Mouse (Mus musculus) right cerebral cortex, postnatal 36 days (tissue): ENCODE results near the gene Treml1.

Experiments used
- DNase-seq, 2 experiments: peaks; one replicate each; pipeline ENCODE4 v3.0.0; 2022; ENCODE audit warnings: low spot score in 2 of 2, mixed read lengths in 1 of 2

The Treml1 gene

GRCm38 (mm10) chr17:48360462-48360861, 746 bp downstream of the Treml1 start:
- no peak for DNase-seq

GRCm38 (mm10) chr17:48362346-48362745, 2.6 kb downstream of the Treml1 start:
- no peak for DNase-seq

GRCm38 (mm10) chr17:48362966-48363365, 3.2 kb downstream of the Treml1 start:
- no peak for DNase-seq

- no peak for DNase-seq
These were observed 3.8 kb downstream of the Treml1 start for GRCm38 (mm10) chr17:48363421-48363965.

GRCm38 (mm10) chr17:48365511-48366155, 5.9 kb downstream of the Treml1 start:
- no peak for DNase-seq

GRCm38 (mm10) chr17:48366806-48367205, 7.1 kb downstream of the Treml1 start:
- no peak for DNase-seq

- no peak for DNase-seq
These were observed 11.9 kb downstream of the Treml1 start for GRCm38 (mm10) chr17:48371621-48372020.

GRCm38 (mm10) chr17:48372987-48373386, 13.3 kb downstream of the Treml1 start:
- peak; percentile 22 to 53 for DNase-seq

GRCm38 (mm10) chr17:48376102-48376501, 16.4 kb downstream of the Treml1 start:
- peak; percentile 43 to 46 for DNase-seq

- no peak for DNase-seq
These were observed 19.3 kb downstream of the Treml1 start for GRCm38 (mm10) chr17:48379050-48379449.

- no peak for DNase-seq
These were observed 26.2 kb downstream of the Treml1 start for GRCm38 (mm10) chr17:48385786-48386461.

- DNase-seq, result no peak
These were observed 28.9 kb downstream of the Treml1 start for GRCm38 (mm10) chr17:48388666-48389065.

GRCm38 (mm10) chr17:48389442-48389841, 29.7 kb downstream of the Treml1 start:
- DNase-seq, result no peak

GRCm38 (mm10) chr17:48391446-48391845, 31.7 kb downstream of the Treml1 start:
- DNase-seq, result no peak

- peak; percentile 55 to 76 for DNase-seq
These were observed 32.9 kb downstream of the Treml1 start for GRCm38 (mm10) chr17:48392616-48393015.

GRCm38 (mm10) chr17:48401710-48402109, 42.0 kb downstream of the Treml1 start:
- no peak for DNase-seq

GRCm38 (mm10) chr17:48402751-48403150, 43.0 kb downstream of the Treml1 start:
- no peak for DNase-seq

GRCm38 (mm10) chr17:48403848-48404247, 44.1 kb downstream of the Treml1 start:
- no peak for DNase-seq

- DNase-seq, result no peak
These were observed 45.0 kb downstream of the Treml1 start for GRCm38 (mm10) chr17:48404706-48405105.

- no peak for DNase-seq
These were observed 47.4 kb downstream of the Treml1 start for GRCm38 (mm10) chr17:48407154-48407553.

- DNase-seq, result peak in 1 of 2 experiments; percentile 29
These were observed 48.3 kb downstream of the Treml1 start for GRCm38 (mm10) chr17:48407910-48408525.

GRCm38 (mm10) chr17:48408526-48409291, 49.0 kb downstream of the Treml1 start:
- DNase-seq, result peak; percentile 39 to 54
